In genomic region chr4:84231251-84231650, GRCm38 (mm10) we compare ENCODE assay signal across 28 mouse cellular contexts.
"Had no signal": no experiment of that assay in that cellular context is flagged by ENCODE, and none has a peak within 500 bp of the region (broad histone marks: within the 10 kb centered on the region; RNA-seq: fewer than 3 reads in every experiment).

No protein-coding gene starts in this region.

- DNase-seq: cerebellum, adult 8-10 months; cerebellum, adult 9-10 months; cerebellum, adult 9-11 months; cerebellum, postnatal 14 days; cerebellum, postnatal 25 days; cerebellum, postnatal 36 days; embryo, embryonic 11 days; forebrain, postnatal 0 days; gastrocnemius, adult 2 months; gastrocnemius, postnatal 10 days; gastrocnemius, postnatal 14 days; gastrocnemius, postnatal 25 days; gastrocnemius, postnatal 36 days; heart, adult 11 months; heart, adult 18-20 months; heart, adult 2 months had no signal

- H3K27me3 ChIP-seq: embryonic facial prominence, embryonic 12.5 days; embryonic facial prominence, embryonic 13.5 days; embryonic facial prominence, embryonic 15.5 days; forebrain, embryonic 12.5 days; forebrain, embryonic 13.5 days; forebrain, embryonic 15.5 days had no signal

- H3K9ac ChIP-seq: embryonic facial prominence, embryonic 12.5 days; embryonic facial prominence, embryonic 13.5 days; embryonic facial prominence, embryonic 15.5 days; forebrain, embryonic 12.5 days; forebrain, embryonic 13.5 days; forebrain, embryonic 15.5 days; forebrain, postnatal 0 days had no signal

- H3K4me1 ChIP-seq: embryonic facial prominence, embryonic 13.5 days; embryonic facial prominence, embryonic 15.5 days; forebrain, embryonic 12.5 days; forebrain, embryonic 13.5 days; forebrain, embryonic 15.5 days had no signal

- H3K27ac ChIP-seq: embryonic facial prominence, embryonic 10.5 days; embryonic facial prominence, embryonic 12.5 days; embryonic facial prominence, embryonic 13.5 days; embryonic facial prominence, embryonic 15.5 days; forebrain, embryonic 10.5 days; forebrain, embryonic 12.5 days; forebrain, embryonic 13.5 days; forebrain, embryonic 15.5 days; gastrocnemius, adult 2 months; heart, adult 2 months; heart, embryonic 10.5 days had no signal

- H3K36me3 ChIP-seq: embryonic facial prominence, embryonic 10.5 days; embryonic facial prominence, embryonic 12.5 days; embryonic facial prominence, embryonic 13.5 days; embryonic facial prominence, embryonic 15.5 days; forebrain, embryonic 10.5 days; forebrain, embryonic 12.5 days; forebrain, embryonic 15.5 days; heart, embryonic 10.5 days had no signal

- ATAC-seq: forebrain, embryonic 13.5 days; forebrain, embryonic 14.5 days; forebrain, embryonic 15.5 days; forebrain, embryonic 16.5 days; forebrain, postnatal 0 days had no signal

- H3K9me3 ChIP-seq: embryonic facial prominence, embryonic 10.5 days; embryonic facial prominence, embryonic 12.5 days; embryonic facial prominence, embryonic 13.5 days; embryonic facial prominence, embryonic 15.5 days; forebrain, embryonic 10.5 days; forebrain, embryonic 12.5 days; forebrain, embryonic 13.5 days; forebrain, embryonic 15.5 days; heart, embryonic 10.5 days had no signal

- H3K4me3 ChIP-seq: embryonic facial prominence, embryonic 10.5 days; embryonic facial prominence, embryonic 12.5 days; embryonic facial prominence, embryonic 13.5 days; embryonic facial prominence, embryonic 15.5 days; erythroblast, embryonic 14.5 days; forebrain, embryonic 10.5 days; forebrain, embryonic 12.5 days; forebrain, embryonic 13.5 days; forebrain, embryonic 15.5 days; gastrocnemius, adult 2 months; heart, adult 2 months; heart, embryonic 10.5 days had no signal

- H3K4me2 ChIP-seq: embryonic facial prominence, embryonic 12.5 days; embryonic facial prominence, embryonic 13.5 days; embryonic facial prominence, embryonic 15.5 days; forebrain, embryonic 12.5 days; forebrain, embryonic 13.5 days; forebrain, embryonic 15.5 days had no signal
